Mouse (Mus musculus) G1E (cell line): Measurements from ENCODE around the gene Agmat.

ENCODE experiments used
- CTCF ChIP-seq: IDR thresholded peaks from 2 replicates; pipeline ENCODE4 v1.5.1; 2012; ENCODE audit warnings: low read depth, low read length, inconsistent platforms, mixed read lengths
- GATA1 ChIP-seq: IDR thresholded peaks from 2 replicates; pipeline ENCODE4 v1.6.1; 2012; ENCODE audit warnings: borderline replicate concordance, low read length, inconsistent platforms, mixed read lengths
- GATA2 ChIP-seq: IDR thresholded peaks from 2 replicates; pipeline ENCODE4 v1.6.1; 2012; ENCODE audit warnings: low read depth, low read length, inconsistent platforms, borderline replicate concordance
- POLR2AphosphoS5 ChIP-seq: IDR thresholded peaks from 2 replicates; pipeline ENCODE4 v1.6.1; 2012; ENCODE audit warnings: low read depth, low read length, inconsistent platforms; ENCODE audit not compliant: insufficient replicate concordance
- TAL1 ChIP-seq: conservative IDR thresholded peaks from 2 replicates; pipeline ENCODE4 v1.6.1; 2012; ENCODE audit warnings: low read depth, low read length, inconsistent platforms, mixed read lengths

DNA sequence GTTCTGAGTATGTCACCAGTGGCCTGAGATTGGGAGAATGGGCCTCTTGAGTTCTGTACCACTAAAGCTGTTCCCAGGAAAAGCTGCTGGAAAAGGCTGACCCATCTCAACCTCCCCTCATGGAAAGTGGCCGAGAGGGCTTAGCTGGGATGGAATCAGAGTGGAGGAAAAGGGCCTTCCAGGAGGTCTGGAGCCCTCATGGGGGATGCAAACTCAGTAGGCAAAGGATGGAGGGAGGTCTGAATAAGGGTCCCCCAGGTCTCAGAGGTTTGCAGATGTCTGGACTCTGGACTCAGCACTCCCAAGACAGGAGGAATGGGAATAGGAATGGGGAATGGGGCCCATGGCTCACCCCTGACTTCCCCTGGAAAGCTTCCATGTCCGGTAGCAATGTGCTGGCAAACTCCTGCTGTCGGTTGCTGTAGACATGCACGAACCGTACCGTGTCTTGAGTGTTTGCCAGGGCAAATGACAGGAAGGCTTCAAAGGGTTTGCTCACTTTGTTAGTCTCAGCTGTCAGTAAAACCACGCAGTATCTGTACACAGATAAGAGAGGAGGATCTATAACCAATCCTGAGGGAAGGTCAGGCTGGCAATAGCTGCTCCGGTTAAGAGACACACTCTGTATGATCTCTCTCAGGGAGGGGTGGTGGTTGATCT, 23.2 kb downstream of the Agmat start:
- TF ChIP-seq CTCF (no peak), TAL1 (no peak), GATA1 (no peak), POLR2AphosphoS5 (no peak), GATA2 (no peak)
